Mouse (Mus musculus): ENCODE measurements around the gene Trim14.

Trim14 gene

DNA sequence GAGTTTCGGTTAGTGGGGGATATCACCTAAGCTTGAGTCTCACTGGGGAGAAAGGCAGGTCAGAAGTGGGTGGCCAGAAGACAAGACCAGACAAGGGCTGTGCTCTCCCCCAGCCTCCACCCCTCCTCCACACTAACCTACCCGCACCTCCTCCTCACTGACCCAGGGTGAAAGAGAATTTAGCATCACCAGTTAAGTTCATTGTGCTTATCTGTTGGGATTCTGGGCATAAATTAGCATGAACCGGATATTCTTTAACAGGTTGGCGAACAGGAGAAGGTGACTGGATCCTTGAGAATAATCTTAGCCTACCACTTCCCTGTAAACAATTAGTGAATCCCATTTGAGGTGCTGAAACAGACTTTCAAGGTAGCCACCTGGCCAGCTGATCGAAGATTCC is 60.8 kb downstream of the Trim14 start:
- DNase-seq (ENCODE audit: low read depth), result no peak

DNA sequence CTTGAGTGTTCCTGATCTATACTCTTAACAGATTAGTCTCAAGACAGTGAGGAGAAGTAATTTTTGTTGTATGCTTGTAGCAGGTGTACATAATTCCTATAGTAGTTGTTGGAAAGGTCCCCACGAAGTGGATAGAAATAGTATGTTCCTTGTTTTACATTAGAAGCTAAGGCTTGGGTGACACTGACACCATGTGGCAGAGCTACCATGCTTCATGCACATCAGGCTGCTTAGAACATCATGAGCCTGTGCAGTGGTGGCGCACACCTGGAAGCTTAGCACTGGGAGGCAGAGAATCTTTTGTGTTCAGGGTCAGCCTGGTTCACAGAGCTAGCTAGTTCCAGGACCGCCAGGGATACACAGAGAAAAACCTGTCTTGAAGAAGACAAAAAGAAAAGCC is 70.2 kb downstream of the Trim14 start:
- DNase-seq (ENCODE audit: low read depth), result no peak

DNA sequence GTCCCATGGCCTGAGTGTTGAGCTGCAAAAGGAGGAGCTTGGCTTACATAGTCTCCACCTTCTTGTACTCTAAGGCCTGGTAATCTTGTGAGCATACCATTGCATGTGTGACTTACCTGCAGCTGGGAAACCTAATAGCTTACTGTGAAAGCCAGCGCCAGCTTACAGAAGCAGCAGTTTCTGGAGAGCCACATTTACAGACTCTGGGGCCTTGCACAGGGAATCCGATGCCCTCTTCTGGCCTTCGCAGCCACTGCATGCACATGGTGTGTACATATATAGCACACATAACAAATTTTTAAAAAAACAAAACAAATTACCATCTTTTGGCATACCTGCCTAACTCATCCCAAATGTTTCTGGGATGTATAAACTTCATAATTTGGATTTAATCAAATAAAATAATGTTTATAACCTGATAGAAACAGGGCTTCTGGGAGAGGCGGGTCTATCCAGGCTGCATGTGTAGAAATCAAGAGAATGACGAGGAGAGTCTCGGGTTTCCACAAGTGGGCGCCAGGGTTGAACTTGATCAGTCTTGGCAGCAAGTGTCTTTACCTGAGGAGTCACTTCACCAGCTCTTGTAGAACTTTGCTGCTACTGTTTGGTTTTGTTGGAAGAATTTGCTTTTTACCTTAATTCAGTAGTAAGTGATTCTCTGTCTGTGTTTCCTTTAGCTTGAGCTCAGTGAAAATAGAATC is 72.7 kb downstream of the Trim14 start:
- DNase-seq (ENCODE audit: low read depth), result no peak

DNA sequence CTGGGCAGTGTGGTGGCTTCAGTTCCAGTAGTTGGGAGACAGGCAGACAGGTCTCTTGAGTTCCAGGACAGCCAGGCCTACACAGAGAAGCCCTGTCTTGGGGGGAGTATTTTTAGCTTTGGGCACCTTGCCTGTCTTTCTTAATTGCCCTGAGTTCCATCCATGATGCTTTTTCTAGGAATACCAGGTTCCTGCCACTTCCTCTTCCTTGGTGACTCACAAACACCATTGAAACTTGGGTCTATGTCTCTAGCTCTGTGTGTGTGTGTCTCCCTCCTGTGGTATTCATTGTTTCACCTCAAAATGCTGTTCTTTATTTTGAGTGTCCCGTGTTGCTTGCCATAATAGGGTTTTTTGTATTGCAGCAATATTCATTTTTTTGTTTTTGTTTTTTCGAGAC is 77.5 kb downstream of the Trim14 start:
- no peak for DNase-seq (ENCODE audit: low read depth)

DNA sequence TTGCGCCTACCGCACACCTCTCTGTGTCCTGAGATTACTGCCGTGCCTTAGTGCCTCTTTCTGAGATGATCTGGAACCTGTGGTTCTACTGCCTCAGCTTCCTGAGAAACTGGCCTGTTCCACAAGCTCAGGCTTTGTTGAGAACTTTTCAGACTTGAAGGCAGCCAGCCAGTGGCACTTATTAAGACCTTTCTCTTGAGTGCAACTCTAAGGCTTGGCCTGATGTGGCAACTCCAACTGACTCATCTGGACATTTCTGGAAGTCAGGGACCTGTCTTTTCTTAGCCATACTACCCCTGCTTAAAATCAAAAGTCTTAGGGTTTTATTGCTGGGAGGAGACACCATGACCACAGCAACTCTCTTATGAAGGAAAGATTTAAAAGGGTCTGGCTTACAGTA is 78.8 kb downstream of the Trim14 start:
- no peak for DNase-seq (ENCODE audit: low read depth)

DNA sequence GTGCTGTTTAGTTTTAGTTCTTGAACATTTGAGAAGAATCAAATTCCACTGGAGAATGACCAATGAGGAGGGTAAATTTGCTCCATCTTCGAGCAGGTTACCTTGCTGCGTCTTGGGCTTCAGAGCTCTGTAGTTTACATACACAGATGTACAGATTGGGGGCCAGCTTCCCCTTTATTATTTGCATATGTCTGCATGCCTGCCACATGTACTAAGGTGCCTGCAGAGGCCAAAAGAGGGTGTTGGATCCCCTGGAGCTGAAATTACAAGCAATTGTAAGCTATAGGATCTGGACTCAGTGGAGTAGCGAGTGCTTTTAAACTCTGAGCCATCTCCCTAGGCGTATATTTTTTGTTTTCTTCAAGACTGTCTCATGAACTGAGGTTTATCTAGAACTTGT is 79.2 kb downstream of the Trim14 start:
- no peak for DNase-seq (ENCODE audit: low read depth)

DNA sequence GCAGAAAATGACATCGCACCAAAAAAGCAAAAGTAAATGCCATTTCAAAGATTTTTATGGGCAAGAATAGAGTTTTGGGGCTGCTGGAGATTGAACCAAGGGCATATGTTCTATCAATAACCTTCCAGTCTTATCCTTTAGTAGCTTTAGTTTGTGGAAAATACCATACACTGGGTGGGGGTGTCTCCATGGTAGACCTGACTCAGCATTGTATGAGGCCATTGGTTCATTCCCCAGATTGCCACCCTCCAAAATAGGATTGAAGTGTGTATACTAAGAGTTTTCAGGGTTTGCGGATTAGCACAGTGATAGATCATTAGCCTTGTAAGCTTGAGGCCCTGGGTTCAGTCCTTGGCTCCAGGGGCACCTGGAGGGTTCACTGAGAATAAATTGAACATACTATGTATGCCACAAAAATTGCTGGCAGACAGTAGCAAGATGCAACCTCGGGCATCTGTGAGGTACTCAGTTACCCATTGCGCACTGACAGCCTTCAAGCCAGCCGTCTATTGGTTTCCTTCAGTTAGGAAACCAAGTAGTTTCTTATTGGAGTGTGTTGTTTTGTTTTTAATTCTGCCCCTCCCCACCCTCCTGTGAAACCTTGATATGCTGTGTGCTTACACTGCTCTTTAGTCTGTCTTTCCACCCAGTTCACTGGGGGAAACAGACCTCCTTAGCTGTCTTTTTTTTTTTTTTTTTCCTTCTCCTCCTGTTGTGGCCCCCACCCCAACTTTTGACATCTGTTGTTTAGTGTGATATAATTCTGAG is 81.7 kb downstream of the Trim14 start:
- DNase-seq (ENCODE audit: low read depth), result no peak

DNA sequence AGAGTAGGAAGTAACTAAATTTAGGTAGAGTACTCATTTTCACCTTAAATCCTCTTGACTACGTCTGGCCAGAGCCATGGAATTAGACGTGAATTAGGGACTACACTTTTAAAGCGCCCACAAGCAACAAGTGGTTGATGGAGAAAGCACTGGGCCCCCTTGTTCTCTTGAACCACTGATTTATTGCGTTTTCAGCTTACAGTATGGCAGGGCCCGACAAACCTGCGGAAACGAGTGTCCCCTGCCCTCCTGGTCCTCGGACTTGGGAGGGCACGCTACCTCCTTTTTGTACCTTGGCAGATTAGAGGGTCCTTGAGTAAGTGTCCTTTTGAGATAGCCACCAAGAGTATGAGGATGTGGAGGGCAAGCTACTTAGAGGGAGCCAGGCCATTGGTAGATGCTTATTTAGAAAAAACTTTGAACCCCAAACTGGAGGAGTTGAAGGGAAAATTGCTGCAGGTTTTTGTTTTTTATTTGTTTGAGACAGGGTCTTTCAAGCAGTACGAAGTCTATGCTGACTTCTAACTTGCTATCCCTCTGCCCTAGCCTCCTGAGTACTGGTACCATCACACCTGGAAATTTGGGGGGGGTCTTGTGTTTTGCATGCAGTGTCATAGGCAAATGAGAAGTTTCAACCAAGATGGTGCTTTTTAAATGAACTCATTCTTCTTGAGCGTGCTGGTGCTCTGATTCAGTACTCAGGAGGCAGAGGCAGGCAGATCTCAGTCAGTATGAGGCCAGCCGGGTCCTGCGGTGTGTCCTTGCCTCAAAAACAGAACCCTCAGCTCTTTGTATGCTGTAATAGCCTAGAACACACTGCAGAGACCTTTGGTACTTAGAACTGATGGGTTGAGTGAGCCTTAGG is 82.9 kb downstream of the Trim14 start:
- no peak for DNase-seq (ENCODE audit: low read depth)

DNA sequence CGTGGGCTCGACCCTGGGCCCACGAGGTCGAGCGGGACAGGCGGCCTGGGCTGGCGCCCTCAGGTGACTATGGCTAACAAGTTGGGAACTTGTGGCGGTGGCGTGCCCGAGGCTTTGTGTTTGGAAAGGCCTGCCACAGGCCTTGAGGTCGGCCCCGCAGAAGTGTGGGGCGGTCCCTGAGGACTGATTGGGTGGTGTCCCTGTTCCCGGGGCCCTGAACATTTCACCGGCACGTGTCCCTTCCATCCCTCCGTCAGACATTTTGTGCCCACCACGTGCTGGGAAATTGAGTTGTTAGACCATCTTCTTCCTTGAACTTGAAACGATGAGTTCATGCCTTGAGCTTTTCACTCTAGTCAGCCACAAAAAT is 83.5 kb downstream of the Trim14 start:
- no peak for DNase-seq (ENCODE audit: low read depth)

DNA sequence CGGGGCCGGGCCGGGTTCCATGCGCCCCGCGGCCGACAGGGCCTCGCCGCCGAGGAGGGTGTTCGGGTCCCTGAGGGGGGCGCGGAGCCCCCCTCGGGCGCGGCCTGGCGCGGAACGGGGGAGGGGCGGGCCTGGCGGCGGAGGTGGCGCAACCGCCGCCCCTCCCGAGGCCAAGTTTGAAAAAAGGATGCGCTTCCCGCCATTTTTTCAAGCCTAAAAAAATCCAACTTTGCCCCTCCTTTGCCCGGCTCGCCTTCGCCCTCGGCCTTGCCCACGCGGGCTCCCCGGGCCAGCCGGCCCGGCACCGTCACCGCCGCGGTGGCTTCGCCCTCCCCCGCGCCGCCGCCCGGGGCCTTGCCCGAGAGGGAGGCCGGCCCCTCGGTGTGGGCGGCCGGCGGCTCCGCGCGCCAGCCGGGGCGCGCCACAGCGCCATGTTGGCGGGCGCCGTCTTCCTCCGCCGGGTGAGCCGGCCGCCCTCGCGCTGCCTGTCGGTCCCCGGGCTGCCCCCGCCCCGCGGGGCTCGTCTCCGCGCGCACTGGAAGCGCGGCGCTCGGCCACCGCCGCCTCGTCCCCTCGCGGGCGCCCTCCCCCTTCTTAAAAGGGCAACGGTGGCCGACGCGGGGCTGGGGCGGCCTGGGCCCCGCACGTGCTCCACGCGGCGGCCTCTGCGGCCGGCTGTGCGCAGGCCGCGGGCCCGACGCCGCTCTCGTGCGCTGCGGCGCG is 84.0 kb downstream of the Trim14 start:
- no peak for DNase-seq (ENCODE audit: low read depth)

DNA sequence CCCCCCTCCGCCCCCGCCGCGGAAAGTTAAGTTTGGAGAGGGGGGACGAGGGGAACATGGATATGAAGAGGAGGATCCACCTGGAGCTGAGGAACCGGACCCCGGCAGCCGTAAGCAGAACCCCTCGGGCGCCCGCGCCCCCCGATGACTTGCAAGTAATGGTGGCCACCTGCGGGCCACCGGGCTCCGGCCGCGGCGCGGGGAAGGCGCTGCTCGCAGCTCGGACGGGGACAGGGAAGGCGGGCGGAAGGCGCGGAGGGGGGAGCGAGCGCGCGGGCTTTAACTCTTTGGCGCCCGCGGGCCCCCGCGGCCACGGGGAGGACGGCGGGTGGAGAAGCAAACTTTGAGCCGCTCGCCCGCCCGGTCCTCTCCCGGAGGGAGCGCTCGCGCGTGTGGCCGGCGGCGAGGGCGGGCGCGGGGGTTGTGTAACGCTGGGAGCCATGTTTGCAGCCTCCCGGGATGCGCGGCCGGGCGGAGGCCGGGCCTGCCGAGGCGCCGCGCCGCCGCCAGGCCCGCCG is 84.6 kb downstream of the Trim14 start:
- no peak for DNase-seq (ENCODE audit: low read depth)

DNA sequence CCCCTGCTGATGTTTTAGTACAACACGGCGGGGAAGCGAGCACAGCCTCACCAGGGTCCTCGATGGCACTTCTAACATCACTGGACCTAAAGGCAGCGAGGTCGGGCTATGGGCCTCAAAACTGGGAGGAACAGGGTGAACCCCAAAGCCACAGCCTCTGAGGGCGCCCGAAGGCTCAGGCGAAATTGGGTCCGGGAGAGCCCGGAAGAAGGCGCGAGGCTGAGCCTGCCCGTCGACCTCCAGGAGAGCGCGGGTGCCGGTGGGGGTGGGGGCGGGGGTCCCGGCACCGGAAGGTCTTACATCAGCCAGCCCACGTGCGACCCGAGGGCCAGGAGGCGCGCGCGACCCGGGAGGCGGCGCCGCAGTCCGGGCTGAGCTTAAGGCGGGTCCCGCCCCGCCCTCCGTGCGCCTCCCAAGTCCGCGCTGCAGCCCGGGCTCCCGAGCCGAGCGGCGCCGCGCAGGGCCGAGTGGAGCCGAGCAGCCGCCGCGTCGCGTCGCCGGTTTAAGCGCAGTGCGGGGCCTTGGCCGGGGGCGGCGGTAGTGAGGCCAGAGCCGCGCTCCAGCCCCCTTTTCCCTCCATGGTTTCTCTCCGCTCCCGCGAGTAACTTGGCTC is 85.3 kb downstream of the Trim14 start, which contains the start of gene Anp32b:
Gene Anp32b, plus strand, starts transcription at position 384 of the 613 bp plus-strand sequence.
- peak; percentile 85 for DNase-seq (ENCODE audit: low read depth)

DNA sequence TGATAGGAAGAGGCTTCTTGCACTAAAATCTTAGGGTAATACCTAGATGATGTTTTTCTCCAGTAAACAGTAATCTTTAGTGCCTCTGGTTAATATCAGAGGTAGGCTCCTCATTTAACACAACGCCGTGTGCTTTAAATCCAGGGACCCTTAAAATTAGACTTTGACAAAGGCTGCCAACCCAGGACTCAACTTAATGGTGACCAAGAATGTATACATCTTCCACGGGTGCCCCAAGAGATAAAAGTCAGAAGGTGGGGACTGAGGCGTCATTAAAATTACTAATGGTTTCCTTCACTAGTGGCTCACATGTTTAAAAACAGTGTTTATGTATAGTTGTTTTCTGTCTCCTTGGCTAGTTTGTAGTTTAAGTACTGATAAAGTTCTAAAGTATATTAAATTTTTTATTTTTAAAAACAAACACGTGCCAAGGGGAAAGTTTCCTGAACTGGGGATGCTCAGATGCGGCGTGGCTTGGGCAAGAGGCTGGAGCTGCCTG is 85.9 kb downstream of the Trim14 start:
- no peak for DNase-seq (ENCODE audit: low read depth)

DNA sequence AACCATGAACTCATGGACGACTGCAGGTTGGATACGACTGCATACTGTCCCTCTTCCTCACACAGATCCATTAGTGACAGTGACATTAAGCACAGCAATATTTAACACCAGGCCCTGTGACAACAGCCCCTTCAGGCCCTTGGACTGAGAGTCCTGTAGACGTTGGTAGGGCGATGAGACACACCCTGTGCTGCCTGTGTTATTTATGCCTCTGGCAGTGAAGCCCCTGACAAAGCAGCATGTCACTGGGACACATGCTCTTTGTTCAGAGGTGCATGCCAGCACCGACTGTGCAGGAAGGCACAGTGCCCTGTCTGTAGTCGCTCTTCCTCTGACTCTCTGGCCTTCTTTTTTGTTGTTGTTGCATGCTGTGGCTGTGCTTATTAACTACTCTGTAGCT is 87.1 kb downstream of the Trim14 start:
- no peak for DNase-seq (ENCODE audit: low read depth)

DNA sequence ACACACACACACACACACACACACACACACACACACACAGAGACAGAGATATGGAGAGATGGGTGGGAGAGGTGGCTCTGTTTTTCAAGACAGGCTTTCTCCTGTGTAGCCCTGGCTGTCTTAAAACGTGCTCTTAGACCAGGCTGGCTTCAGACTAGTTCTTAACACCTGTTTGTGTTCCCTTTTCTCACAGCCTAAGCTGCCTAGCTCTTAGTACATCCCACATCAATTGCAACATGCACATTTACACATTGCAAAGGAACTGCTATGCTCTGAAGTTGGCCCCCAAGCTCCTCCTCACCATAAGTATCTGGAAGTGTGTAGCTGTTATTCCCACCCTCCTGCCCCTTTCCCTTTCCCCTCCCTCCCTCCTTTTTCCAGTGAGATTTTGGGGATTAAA is 88.5 kb downstream of the Trim14 start:
- no peak for DNase-seq (ENCODE audit: low read depth)

DNA sequence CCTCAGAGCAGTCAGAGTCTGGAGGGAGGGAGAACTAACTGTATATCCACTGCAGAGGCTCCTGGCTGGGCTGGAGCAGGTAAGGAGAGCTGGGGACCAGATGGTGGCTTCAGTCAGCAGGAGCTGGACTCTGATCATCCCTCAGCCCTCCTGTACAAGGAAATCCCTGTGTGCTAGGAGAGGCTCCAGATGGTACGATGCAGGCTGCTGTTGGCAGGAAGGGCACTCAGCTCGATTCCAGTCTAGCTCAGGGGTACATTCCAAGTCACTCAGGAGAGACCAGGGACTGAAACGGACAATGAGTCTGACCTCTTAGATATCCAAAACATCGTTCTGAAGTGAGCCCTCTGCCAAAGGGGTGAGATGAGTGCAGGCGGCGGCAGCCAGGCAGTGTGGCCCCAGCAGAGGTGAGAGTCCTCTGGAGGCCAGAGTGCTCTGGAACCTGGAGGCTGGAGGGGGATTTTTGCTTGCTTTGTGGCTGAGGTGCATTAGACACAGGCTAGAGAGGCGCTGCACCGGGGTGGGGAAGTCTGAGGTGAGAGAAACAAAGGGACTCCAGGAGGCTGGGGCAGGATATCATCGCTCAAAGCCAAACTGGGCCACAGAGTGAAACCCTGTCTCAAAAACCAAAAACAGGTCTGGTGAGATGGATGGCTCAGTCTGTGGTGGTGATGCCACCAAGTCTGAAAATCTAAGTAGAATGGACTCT is 90.5 kb downstream of the Trim14 start:
- no peak for DNase-seq (ENCODE audit: low read depth)
